Mouse (Mus musculus) megakaryocyte, embryonic 14.5 days (primary cell): Measurements from ENCODE around the gene Polr2e. TPM values are rescaled to one million over a fixed set of nuclear protein-coding genes. Genes with fewer than 3 reads are reported as not detected.
A peak's percentile ranks its signal among the peaks of the same experiment; 100 is the strongest.

Source experiments
- H3K27me3 ChIP-seq: replicated peaks from 2 replicates; pipeline ENCODE3; 2012; ENCODE audit warnings: inconsistent platforms
- H3K36me3 ChIP-seq: replicated peaks from 2 replicates; pipeline ENCODE3; 2012; ENCODE audit warnings: low read length, inconsistent platforms, mixed read lengths
- H3K4me1 ChIP-seq: 2 replicates; pipeline ENCODE4 v1.6.1; 2012; ENCODE audit warnings: inconsistent platforms
- H3K4me3 ChIP-seq: replicated peaks from 2 replicates; pipeline ENCODE3; 2012; ENCODE audit warnings: moderate library complexity, mild to moderate bottlenecking, inconsistent platforms
- H3K9me3 ChIP-seq: 2 replicates; pipeline ENCODE4 v1.6.1; 2012; ENCODE audit warnings: inconsistent platforms
- FLI1 ChIP-seq: IDR thresholded peaks from 2 replicates; pipeline ENCODE4 v1.6.1; 2012; ENCODE audit warnings: low read length, inconsistent platforms, mixed read lengths
- GATA1 ChIP-seq: IDR thresholded peaks from 3 replicates; pipeline ENCODE4 v1.6.1; 2012; ENCODE audit warnings: mixed read lengths, low read length, inconsistent platforms, borderline replicate concordance
- polyA plus RNA-seq: library from polyadenylated mRNA; stranded (reverse); fragments of >175 nt; gene quantifications from 2 replicates; pipeline ENCODE4 v1.2.3, GENCODE M21; 2012; ENCODE audit warnings: low replicate concordance; ENCODE audit not compliant: insufficient read depth

The Polr2e gene
- polyA plus RNA-seq, 1 experiment = 260 TPM

GRCm38 (mm10) chr10:79991548-79991947 is 48.0 kb downstream of the Polr2e start:
- Histone ChIP-seq H3K4me3 (no peak overlapping the region), H3K9me3 (peaks cover 15% of the 10 kb centered on the region), H3K27me3 (no peaks in the 10 kb centered on the region), H3K4me1 (peaks cover 92% of the 10 kb centered on the region), H3K36me3 (peaks cover 68% of the 10 kb centered on the region)
- TF ChIP-seq FLI1 (no peak), GATA1 (no peak)

- Histone ChIP-seq H3K36me3 (peaks cover 68% of the 10 kb centered on the region), H3K9me3 (peaks cover 15% of the 10 kb centered on the region), H3K4me3 (peak overlapping the region; percentile 76), H3K4me1 (peaks cover 95% of the 10 kb centered on the region), H3K27me3 (no peaks in the 10 kb centered on the region)
- TF ChIP-seq FLI1 (no peak), GATA1 (no peak)
Observed at GRCm38 (mm10) chr10:79991099-79991498, 48.5 kb downstream of the Polr2e start.

DNA sequence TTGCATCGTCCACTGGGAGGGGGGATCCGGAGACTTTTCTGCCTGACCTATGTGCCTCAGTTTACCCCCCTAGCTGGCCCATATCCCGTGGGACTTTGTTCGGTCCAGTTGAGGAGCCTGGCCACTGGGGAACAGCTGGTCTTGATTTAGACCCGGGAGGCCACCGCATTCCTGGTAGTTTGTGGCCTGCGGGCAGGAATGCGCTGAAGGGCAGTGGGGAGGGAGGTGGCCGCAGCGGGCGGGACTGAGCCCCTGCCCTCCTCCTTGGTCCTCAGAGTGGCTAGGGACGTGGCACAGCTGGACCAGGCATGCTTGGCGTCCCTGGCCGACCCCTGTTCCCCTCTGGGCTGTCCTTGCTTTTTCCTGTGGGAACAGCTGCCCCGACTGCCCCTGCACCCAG is 49.7 kb downstream of the Polr2e start:
- no peak for TF ChIP-seq FLI1
- no peak for TF ChIP-seq GATA1
- Histone ChIP-seq H3K4me3 (peak overlapping the region; percentile 96), H3K9me3 (peaks cover 15% of the 10 kb centered on the region), H3K4me1 (peaks cover 90% of the 10 kb centered on the region), H3K36me3 (peaks cover 56% of the 10 kb centered on the region), H3K27me3 (no peaks in the 10 kb centered on the region)

GRCm38 (mm10) chr10:79989272-79989786 is 50.3 kb downstream of the Polr2e start:
- peaks cover 15% of the 10 kb centered on the region for H3K9me3 ChIP-seq
- H3K4me3 ChIP-seq = peak overlapping the region; percentile 96
- peaks cover 84% of the 10 kb centered on the region for H3K4me1 ChIP-seq
- peaks cover 51% of the 10 kb centered on the region for H3K36me3 ChIP-seq
- TF ChIP-seq FLI1 = no peak
- no peak for TF ChIP-seq GATA1
- H3K27me3 ChIP-seq = no peaks in the 10 kb centered on the region

DNA sequence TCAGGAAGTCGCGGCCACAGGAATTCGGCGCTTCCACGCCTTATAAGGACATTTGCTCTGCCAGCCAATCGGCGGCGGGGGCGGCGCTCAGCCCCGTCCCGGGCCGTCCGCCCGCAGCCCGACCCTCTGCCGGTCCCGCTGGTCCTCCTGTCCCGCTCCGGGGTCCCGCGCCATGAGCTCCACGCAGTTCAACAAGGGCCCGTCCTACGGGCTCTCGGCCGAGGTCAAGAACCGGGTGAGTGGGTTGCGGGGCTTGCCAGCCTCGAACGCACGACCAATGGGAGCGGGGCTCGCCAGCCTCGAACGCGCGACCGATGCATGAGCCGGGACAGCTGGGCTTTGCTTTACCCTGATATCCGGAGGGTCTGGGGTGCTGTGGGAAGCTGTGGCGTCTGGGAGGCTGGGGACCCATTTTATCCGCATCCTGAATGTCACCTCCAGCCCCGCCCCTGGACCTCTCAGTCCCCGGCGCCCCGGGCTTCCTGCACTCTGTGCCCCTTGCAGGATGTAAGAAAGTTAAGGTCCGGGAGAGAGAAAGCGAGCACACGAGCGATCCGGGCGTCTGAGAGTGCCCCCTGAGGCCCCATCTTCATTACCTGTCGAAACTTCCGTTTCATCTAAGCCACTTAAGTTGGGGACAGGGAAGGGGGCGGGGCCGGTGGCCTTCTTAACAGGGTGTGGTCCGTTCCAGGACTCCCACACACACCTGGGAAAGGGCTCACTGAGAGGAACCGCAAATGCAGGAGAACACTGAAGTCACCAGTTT is 50.9 kb downstream of the Polr2e start, which contains the start of gene Cnn2:
TSS of gene Cnn2 (plus strand) at position 79 of the 766 bp plus-strand sequence.
- H3K27me3 ChIP-seq = no peaks in the 10 kb centered on the region
- H3K4me1 ChIP-seq = peaks cover 79% of the 10 kb centered on the region
- H3K4me3 ChIP-seq = peak within 1 kb of the TSS; percentile 96
- H3K9me3 ChIP-seq = peaks cover 15% of the 10 kb centered on the region
- no peak for TF ChIP-seq FLI1
- no peak for TF ChIP-seq GATA1
- peaks cover 45% of the 10 kb centered on the region for H3K36me3 ChIP-seq

DNA sequence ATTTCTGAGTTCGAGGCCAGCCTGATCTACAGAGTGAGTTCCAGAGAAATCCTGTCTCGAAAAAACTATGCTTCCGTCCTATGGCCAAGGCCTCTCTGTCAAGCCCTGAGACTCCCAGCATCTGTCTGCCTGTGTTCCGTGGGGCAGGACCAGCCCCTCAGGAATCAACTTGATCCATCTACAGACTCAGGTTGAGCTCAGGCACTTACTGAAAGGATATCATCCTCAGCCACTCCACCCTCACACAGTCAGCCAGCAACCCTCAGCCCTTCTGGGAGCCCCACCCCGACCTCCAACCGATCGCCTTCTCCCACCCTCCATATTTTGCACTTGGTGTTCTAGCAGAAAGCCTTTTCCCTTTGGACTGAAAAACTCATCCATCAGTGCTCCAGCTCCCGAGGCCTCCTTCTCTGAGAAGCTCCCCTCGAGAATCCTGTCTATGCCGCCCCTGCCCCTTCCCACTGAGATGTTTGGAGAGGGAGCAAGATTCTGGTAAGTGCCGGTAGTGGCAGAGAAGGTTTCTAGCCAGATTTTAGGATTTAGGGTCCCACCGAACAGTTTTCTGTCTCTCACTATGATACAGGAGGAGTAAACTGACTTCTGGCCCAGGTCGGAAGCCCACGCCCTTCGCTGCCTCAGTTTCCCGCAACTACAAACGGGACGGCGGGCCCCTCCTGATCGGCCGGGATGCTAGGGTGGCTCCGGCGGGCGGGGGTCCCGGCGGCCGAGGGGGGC is 51.7 kb downstream of the Polr2e start:
- peaks cover 15% of the 10 kb centered on the region for H3K9me3 ChIP-seq
- H3K36me3 ChIP-seq = peaks cover 39% of the 10 kb centered on the region
- TF ChIP-seq GATA1 = no peak
- no peak for TF ChIP-seq FLI1
- H3K4me1 ChIP-seq = peaks cover 79% of the 10 kb centered on the region
- no peaks in the 10 kb centered on the region for H3K27me3 ChIP-seq
- H3K4me3 ChIP-seq = peak overlapping the region; percentile 96

- Histone ChIP-seq H3K4me1 (peaks cover 81% of the 10 kb centered on the region), H3K27me3 (no peaks in the 10 kb centered on the region), H3K36me3 (peaks cover 36% of the 10 kb centered on the region), H3K4me3 (peak overlapping the region; percentile 88), H3K9me3 (peaks cover 8% of the 10 kb centered on the region)
- TF ChIP-seq FLI1 (no peak), GATA1 (no peak)
Observed at GRCm38 (mm10) chr10:79986963-79987362, 52.6 kb downstream of the Polr2e start.

- H3K4me1 ChIP-seq = peaks cover 81% of the 10 kb centered on the region
Observed at GRCm38 (mm10) chr10:79986232-79986878, 53.2 kb downstream of the Polr2e start.

More at GRCm38 (mm10) chr10:79986232-79986878, 53.2 kb downstream of the Polr2e start:
- TF ChIP-seq GATA1 (no peak), FLI1 (no peak)
- H3K9me3 ChIP-seq = peaks cover 5% of the 10 kb centered on the region; the same call in 1 of the 2 replicates
- peaks cover 35% of the 10 kb centered on the region for H3K36me3 ChIP-seq
- H3K27me3 ChIP-seq = no peaks in the 10 kb centered on the region
- peak overlapping the region; percentile 97 for H3K4me3 ChIP-seq

Other genes starting within 250 kb of the Polr2e start
- 0.70 TPM in 1 of 2 replicates, not detected in the other for gene Prss57, start 248.8 kb downstream of the Polr2e start, polyA plus RNA-seq
- 39.0 and 54.6 TPM in 2 replicates for gene Palm, start 246.2 kb downstream of the Polr2e start, polyA plus RNA-seq
- 1.5 and 2.5 TPM in 2 replicates for gene Misp, start 218.8 kb downstream of the Polr2e start, polyA plus RNA-seq
- 849 and 1,831 TPM in 2 replicates for gene Ptbp1, start 185.4 kb downstream of the Polr2e start, polyA plus RNA-seq
- 96.7 and 434 TPM in 2 replicates for gene Prtn3, start 165.3 kb downstream of the Polr2e start, polyA plus RNA-seq
- gene Plppr3, start 165.2 kb downstream of the Polr2e start, polyA plus RNA-seq = 0.80 and 16.9 TPM in 2 replicates
- 5.6 and 23.2 TPM in 2 replicates for gene Elane, start 153.5 kb downstream of the Polr2e start, polyA plus RNA-seq
- not detected in 2 replicates for gene Cfd, start 148.9 kb downstream of the Polr2e start, polyA plus RNA-seq
- 32.2 and 85.7 TPM in 2 replicates for gene Med16, start 130.9 kb downstream of the Polr2e start, polyA plus RNA-seq
- gene Gm26602, start 128.9 kb downstream of the Polr2e start, polyA plus RNA-seq = not detected in 2 replicates
- 2.7 and 4.5 TPM in 2 replicates for gene Kiss1r, start 122.8 kb downstream of the Polr2e start, polyA plus RNA-seq
- gene R3hdm4, start 118.6 kb downstream of the Polr2e start, polyA plus RNA-seq = 418 and 597 TPM in 2 replicates
- gene Arid3a, start 112.8 kb downstream of the Polr2e start, polyA plus RNA-seq = 89.7 and 142 TPM in 2 replicates
- gene Wdr18, start 79.6 kb downstream of the Polr2e start, polyA plus RNA-seq = 22.2 and 23.8 TPM in 2 replicates
- gene Grin3b, start 69.1 kb downstream of the Polr2e start, polyA plus RNA-seq = not detected in 2 replicates
- 293 and 686 TPM in 2 replicates for gene Tmem259, start 55.5 kb downstream of the Polr2e start, polyA plus RNA-seq
- gene Cnn2, start 51.2 kb downstream of the Polr2e start, polyA plus RNA-seq = 1,011 and 1,303 TPM in 2 replicates
- 47.4 and 62.2 TPM in 2 replicates for gene Abca7, start 43.3 kb downstream of the Polr2e start, polyA plus RNA-seq
- gene Arhgap45, start 23.1 kb downstream of the Polr2e start, polyA plus RNA-seq = 375 and 477 TPM in 2 replicates
- gene Gpx4, start 7.4 kb upstream of the Polr2e start, polyA plus RNA-seq = 3,942 and 9,172 TPM in 2 replicates
- 151 and 347 TPM in 2 replicates for gene Sbno2, start 65.8 kb upstream of the Polr2e start, polyA plus RNA-seq
- gene Stk11, start 76.0 kb upstream of the Polr2e start, polyA plus RNA-seq = 153 and 200 TPM in 2 replicates
- gene Atp5d, start 98.8 kb upstream of the Polr2e start, polyA plus RNA-seq = 1,192 and 1,533 TPM in 2 replicates
- gene Cbarp, start 101.0 kb upstream of the Polr2e start, polyA plus RNA-seq = 4.8 and 11.7 TPM in 2 replicates
- gene Midn, start 108.5 kb upstream of the Polr2e start, polyA plus RNA-seq = 171 and 203 TPM in 2 replicates
- 27.7 and 39.5 TPM in 2 replicates for gene Cirbp, start 126.2 kb upstream of the Polr2e start, polyA plus RNA-seq
- 3.0 and 7.7 TPM in 2 replicates for gene 1600002K03Rik, start 133.1 kb upstream of the Polr2e start, polyA plus RNA-seq
- 0.79 and 1.6 TPM in 2 replicates for gene Efna2, start 139.7 kb upstream of the Polr2e start, polyA plus RNA-seq
- gene Mum1, start 186.6 kb upstream of the Polr2e start, polyA plus RNA-seq = 9.6 TPM in 2 replicates
- gene Ndufs7, start 209.3 kb upstream of the Polr2e start, polyA plus RNA-seq = 226 and 551 TPM in 2 replicates
- 3.2 and 11.3 TPM in 2 replicates for gene Gamt, start 221.2 kb upstream of the Polr2e start, polyA plus RNA-seq
- gene Dazap1, start 221.7 kb upstream of the Polr2e start, polyA plus RNA-seq = 384 and 552 TPM in 2 replicates